Mouse (Mus musculus): ENCODE measurements around the gene P2ry14. TPM values are rescaled to one million over a fixed set of nuclear protein-coding genes. Genes with fewer than 3 reads are reported as not detected.

The P2ry14 gene
- polyA plus RNA-seq (2012; rRNA removed), result 0.19 and 0.41 TPM in 2 replicates

DNA sequence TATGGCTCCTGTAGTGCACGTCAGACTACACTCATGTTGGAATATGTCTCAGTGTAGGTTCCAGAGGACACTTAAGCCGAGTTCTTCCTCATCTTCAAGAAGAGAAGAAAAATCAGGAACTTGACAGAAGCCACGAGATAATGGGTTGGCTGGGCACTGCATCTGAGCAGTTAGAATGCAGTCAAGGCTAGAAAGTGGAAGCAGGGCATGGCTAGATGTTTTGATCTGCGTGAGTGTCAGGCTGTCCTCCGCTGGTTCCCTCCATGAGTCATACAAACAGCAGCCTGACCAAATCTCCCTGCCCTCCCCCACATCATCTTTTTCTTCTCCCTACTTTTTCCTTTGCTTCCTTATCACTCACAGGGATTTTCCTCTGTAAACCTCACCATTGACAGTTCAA lies at the start of gene P2ry14:
Gene P2ry14, minus strand, starts transcription at position 195 of the 400 bp plus-strand sequence.

DNA sequence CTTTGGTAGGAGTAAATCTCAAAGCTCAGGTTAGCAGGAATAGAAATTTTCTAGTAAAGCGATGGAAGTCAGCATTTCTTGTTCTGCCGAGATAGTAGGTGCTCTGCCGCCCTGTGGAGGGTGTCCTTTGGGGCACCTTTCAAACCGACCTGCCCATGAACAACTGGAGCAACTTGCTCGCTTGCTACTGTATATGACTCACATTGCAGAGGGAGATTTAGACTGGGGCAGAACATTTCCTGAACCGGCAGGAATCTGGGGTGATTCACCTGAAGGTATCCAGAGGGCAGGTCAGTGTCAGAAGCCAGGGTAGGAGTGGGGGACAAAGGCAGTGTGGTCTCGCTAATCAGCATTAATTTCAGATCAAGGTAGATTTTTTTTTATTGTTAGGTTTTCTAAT lies 41.5 kb upstream of the P2ry14 start, which contains the start of gene Gpr87:
Gene Gpr87, minus strand, starts transcription at position 167 of the 400 bp plus-strand sequence.

DNA sequence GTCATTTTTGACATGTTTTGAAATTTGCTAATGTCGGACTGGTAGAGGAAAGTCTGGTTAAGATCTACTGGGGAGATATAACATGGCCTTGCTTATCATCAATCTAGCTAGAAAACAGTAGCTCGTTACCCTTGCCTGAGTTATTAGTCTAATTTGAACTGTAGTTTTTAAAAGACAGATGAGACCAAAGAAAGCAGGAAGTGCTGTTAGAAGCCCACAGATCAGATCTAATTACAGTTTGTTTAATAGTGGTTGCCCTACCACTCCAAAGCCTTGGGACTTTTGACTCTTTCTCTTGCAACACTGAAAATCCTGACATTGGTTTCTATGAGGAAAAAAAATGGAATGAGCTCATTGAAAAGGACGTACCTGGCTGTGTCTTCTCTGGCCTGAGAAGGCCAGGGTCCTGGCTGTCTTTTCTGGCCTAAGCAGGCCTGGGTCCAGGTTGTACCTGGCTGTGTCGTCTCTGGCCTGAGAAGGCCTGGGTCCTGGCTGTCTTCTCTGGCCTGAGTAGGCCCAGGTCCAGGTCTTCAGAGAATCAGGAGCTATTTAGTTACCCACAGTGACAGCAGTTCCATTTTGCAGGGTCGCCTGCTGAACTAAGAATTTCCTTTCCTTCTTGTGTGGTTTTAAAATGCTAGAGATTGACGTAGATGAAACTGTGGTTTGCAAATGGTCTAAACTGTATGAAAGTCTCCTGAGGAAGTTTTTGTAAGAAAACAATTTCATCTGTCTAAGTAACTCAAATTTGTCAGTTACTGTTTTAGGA lies 52.0 kb downstream of the P2ry14 start, which contains the start of gene Gpr171:
Gene Gpr171, minus strand, starts transcription at position 604 of the 769 bp plus-strand sequence.

Other genes with a start within 250 kb of the P2ry14 start
- 4.8 and 4.9 TPM in 2 replicates for gene Med12l, start 147.8 kb downstream of the P2ry14 start, polyA plus RNA-seq (2012; rRNA removed)
- gene Gpr171, start 51.8 kb downstream of the P2ry14 start, polyA plus RNA-seq (2012; rRNA removed), result 0.08 and 0.15 TPM in 2 replicates
- 0.04 TPM in 1 of 2 replicates, not detected in the other for gene Gpr87, start 41.5 kb upstream of the P2ry14 start, polyA plus RNA-seq (2012; rRNA removed)
- gene P2ry13, start 57.3 kb upstream of the P2ry14 start, polyA plus RNA-seq (2012; rRNA removed), result 0.47 and 0.80 TPM in 2 replicates
- gene P2ry12, start 109.3 kb upstream of the P2ry14 start, polyA plus RNA-seq (2012; rRNA removed), result 1.5 and 2.6 TPM in 2 replicates
- gene Igsf10, start 190.8 kb upstream of the P2ry14 start, polyA plus RNA-seq (2012; rRNA removed), result 2.2 and 5.8 TPM in 2 replicates

Measured in central nervous system, embryonic 11.5 days (tissue).